Mouse (Mus musculus) heart, embryonic 10.5 days (tissue): Measurements from ENCODE around the gene Myod1. TPM values are rescaled to one million over a fixed set of nuclear protein-coding genes. Genes with fewer than 3 reads are reported as not detected.

Experiments
- DNase-seq: peaks from one replicate; pipeline ENCODE4 v3.0.0-alpha.2; 2017; ENCODE audit warnings: low spot score
- H3K27ac ChIP-seq: fragments of 300-500 bp; sonication (generic); 2 replicates; pipeline ENCODE4 v1.5.1; 2016; ENCODE audit warnings: mild to moderate bottlenecking
- H3K27me3 ChIP-seq: fragments of 300-500 bp; sonication (generic); 2 replicates; pipeline ENCODE4 v1.6.1; 2016; ENCODE audit warnings: mild to moderate bottlenecking; ENCODE audit not compliant: poor library complexity, insufficient read depth, severe bottlenecking
- H3K36me3 ChIP-seq: fragments of 300-500 bp; sonication (generic); 2 replicates; pipeline ENCODE4 v1.6.1; 2016; ENCODE audit warnings: mild to moderate bottlenecking, moderate library complexity
- H3K4me1 ChIP-seq: fragments of 300-500 bp; sonication (generic); 2 replicates; pipeline ENCODE4 v1.6.1; 2016; ENCODE audit warnings: mild to moderate bottlenecking
- H3K4me3 ChIP-seq: fragments of 300-500 bp; sonication (generic); 2 replicates; pipeline ENCODE4 v1.5.1; 2016; ENCODE audit warnings: mild to moderate bottlenecking, moderate library complexity
- H3K9me3 ChIP-seq: fragments of 300-500 bp; sonication (generic); 2 replicates; pipeline ENCODE4 v1.6.1; 2016; ENCODE audit warnings: mild to moderate bottlenecking, moderate library complexity
- WGBS: fragments of 180-500 bp; shearing (Covaris S2); methylation state at CpG from one replicate; pipeline ENCODE4 v1.1.7; 2016; 5-methylcytosine and 5-hydroxymethylcytosine counted together
- polyA plus RNA-seq: library from polyadenylated mRNA; unstranded; fragments of >200 nt; fragmentation: Nextera tagmentation; extraction: Ambion mirVana; gene quantifications from 2 replicates; pipeline ENCODE4 v1.2.1, GENCODE M21; 2016

Gene Myod1
- polyA plus RNA-seq, 1 experiment from 2014 or later, result 0.85 TPM

DNA sequence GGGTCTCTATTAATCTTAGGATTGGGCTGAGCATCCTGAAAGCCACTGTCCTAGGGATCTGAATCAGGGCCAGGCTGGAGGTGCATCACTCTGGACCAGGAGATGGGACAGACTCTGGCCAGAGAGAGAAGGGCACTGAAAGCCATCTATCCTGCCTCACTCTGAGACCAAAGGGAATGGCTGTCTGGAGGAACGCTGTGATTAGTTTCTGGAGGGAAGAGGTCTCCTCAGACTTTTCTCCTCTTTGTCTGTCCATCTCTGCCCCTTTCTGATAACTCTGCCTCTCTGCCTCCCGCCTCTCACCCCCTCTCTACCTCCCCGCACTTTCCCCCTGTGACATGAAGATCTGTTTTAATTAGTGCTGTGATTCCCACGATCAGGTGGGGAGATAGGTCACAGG is 18.7 kb downstream of the Myod1 start:
- 49% methylated on average over 4 of the region's 4 CpGs for WGBS
- H3K4me3 ChIP-seq, result no peak overlapping the region

GRCm38 (mm10) chr7:46395571-46395970 is 19.3 kb downstream of the Myod1 start:
- H3K4me3 ChIP-seq, result peak overlapping the region; percentile 65; the same call in 1 of the 2 replicates
- 43% methylated on average over 6 of the region's 6 CpGs for WGBS

More for the DNA sequence above, 18.7 kb downstream of the Myod1 start:
- DNase-seq, result no peak
- Histone ChIP-seq H3K9me3 (no peaks in the 10 kb centered on the region), H3K4me1 (peaks cover 26% of the 10 kb centered on the region), H3K27ac (no peak overlapping the region), H3K27me3 (peaks cover 79% of the 10 kb centered on the region), H3K36me3 (no peaks in the 10 kb centered on the region)

GRCm38 (mm10) chr7:46396231-46396927 is 20.1 kb downstream of the Myod1 start, which contains the start of gene Kcnc1:
Gene Kcnc1 (plus strand): TSS chr7:46396497.
- peaks cover 93% of the 10 kb centered on the region for H3K27me3 ChIP-seq
- peaks cover 26% of the 10 kb centered on the region for H3K4me1 ChIP-seq
- under 1% methylated on average over 91 of the region's 93 CpGs for WGBS
- no peaks in the 10 kb centered on the region for H3K9me3 ChIP-seq
- H3K4me3 ChIP-seq, result peak within 1 kb of the TSS; percentile 65
- peak; percentile 89 for DNase-seq
- no peaks in the 10 kb centered on the region for H3K36me3 ChIP-seq
- H3K27ac ChIP-seq, result no peak within 1 kb of the TSS; the same call in 1 of the 2 replicates

More at GRCm38 (mm10) chr7:46395571-46395970, 19.3 kb downstream of the Myod1 start:
- no peak for DNase-seq
- Histone ChIP-seq H3K4me1 (peaks cover 26% of the 10 kb centered on the region), H3K27me3 (peaks cover 85% of the 10 kb centered on the region), H3K36me3 (no peaks in the 10 kb centered on the region), H3K27ac (no peak overlapping the region), H3K9me3 (no peaks in the 10 kb centered on the region)

GRCm38 (mm10) chr7:46396928-46397731 is 20.9 kb downstream of the Myod1 start:
- H3K27ac ChIP-seq, result no peak overlapping the region
- peaks cover 90% of the 10 kb centered on the region for H3K27me3 ChIP-seq
- DNase-seq, result no peak
- no peaks in the 10 kb centered on the region for H3K9me3 ChIP-seq
- H3K4me3 ChIP-seq, result peak overlapping the region; percentile 65
- no peaks in the 10 kb centered on the region for H3K36me3 ChIP-seq
- peaks cover 26% of the 10 kb centered on the region for H3K4me1 ChIP-seq
- 1% methylated on average over 63 of the region's 64 CpGs for WGBS

DNA sequence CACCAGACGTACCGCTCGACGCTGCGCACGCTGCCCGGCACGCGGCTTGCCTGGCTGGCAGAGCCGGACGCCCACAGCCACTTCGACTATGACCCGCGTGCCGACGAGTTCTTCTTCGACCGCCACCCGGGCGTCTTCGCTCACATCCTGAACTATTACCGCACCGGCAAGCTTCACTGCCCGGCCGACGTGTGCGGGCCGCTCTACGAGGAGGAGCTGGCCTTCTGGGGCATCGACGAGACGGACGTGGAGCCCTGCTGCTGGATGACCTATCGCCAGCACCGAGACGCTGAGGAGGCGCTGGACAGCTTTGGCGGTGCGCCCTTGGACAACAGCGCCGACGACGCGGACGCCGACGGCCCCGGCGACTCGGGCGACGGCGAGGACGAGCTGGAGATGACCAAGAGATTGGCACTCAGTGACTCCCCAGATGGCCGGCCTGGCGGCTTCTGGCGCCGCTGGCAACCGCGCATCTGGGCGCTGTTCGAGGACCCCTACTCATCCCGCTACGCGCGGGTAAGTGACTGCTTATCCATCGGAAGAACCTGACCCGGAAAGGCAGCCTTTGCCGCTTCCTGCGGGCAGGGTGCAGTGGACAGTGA is 21.6 kb downstream of the Myod1 start:
- Histone ChIP-seq H3K36me3 (no peaks in the 10 kb centered on the region), H3K9me3 (no peaks in the 10 kb centered on the region), H3K27ac (no peak overlapping the region), H3K27me3 (peaks cover 93% of the 10 kb centered on the region), H3K4me3 (peak overlapping the region; percentile 65; the same call in 1 of the 2 replicates), H3K4me1 (peaks cover 26% of the 10 kb centered on the region)
- no peak for DNase-seq
- 11% methylated on average over 70 of the region's 70 CpGs for WGBS

GRCm38 (mm10) chr7:46398612-46399011 is 22.3 kb downstream of the Myod1 start:
- H3K27ac ChIP-seq, result no peak overlapping the region
- no peaks in the 10 kb centered on the region for H3K9me3 ChIP-seq
- WGBS, result 40% methylated on average over 4 of the region's 4 CpGs
- no peaks in the 10 kb centered on the region for H3K36me3 ChIP-seq
- peaks cover 29% of the 10 kb centered on the region for H3K4me1 ChIP-seq
- H3K4me3 ChIP-seq, result no peak overlapping the region
- no peak for DNase-seq
- H3K27me3 ChIP-seq, result peaks cover 94% of the 10 kb centered on the region

DNA sequence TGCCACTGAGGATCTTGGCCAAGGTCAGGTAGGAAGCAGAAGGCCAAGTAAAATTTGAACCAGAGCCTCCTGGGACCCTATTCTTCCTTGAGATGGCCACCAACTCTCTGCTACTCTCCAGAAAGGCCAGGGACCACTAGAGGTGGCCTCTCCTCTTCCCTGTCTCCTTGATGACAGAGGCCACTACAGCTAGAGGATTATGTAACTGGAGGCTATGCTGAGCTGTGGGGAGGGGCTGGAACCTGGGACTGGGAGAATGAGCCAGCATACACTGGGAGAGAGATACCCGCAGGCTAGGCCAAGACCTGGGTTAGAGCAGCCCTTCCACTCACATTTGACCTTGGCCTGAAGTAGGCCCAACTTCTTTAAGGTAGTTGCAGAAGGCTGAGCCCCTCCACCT is 23.4 kb downstream of the Myod1 start:
- Histone ChIP-seq H3K4me1 (peaks cover 30% of the 10 kb centered on the region), H3K36me3 (no peaks in the 10 kb centered on the region), H3K27ac (no peak overlapping the region), H3K27me3 (peaks cover 83% of the 10 kb centered on the region), H3K4me3 (no peak overlapping the region), H3K9me3 (no peaks in the 10 kb centered on the region)
- 71% methylated on average over 1 of the region's 1 CpGs for WGBS
- DNase-seq, result no peak

DNA sequence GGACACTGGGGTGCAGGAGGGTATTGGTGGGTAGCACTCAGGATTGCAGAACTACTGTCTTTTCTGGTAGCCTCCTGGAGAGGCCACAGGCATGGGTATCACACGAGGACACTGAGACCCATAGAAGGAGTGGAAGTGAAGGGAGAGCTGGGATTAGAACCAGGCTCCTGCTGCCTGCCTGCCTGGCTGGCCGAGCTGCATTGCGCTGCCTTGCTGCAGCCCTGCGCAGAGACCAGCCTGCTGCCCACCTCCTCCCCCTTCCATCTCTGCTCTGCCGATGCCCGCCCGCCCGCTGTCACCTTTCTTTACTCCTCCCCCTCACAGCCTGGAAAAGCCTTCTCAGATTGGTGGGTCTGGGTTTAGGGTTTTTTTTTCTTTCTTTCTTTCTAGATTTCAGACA is 24.1 kb downstream of the Myod1 start:
- Histone ChIP-seq H3K9me3 (no peaks in the 10 kb centered on the region), H3K36me3 (no peaks in the 10 kb centered on the region), H3K27ac (no peak overlapping the region), H3K4me1 (peaks cover 30% of the 10 kb centered on the region), H3K27me3 (peaks cover 77% of the 10 kb centered on the region), H3K4me3 (no peak overlapping the region)
- no peak for DNase-seq
- WGBS, result 42% methylated on average over 8 of the region's 8 CpGs

DNA sequence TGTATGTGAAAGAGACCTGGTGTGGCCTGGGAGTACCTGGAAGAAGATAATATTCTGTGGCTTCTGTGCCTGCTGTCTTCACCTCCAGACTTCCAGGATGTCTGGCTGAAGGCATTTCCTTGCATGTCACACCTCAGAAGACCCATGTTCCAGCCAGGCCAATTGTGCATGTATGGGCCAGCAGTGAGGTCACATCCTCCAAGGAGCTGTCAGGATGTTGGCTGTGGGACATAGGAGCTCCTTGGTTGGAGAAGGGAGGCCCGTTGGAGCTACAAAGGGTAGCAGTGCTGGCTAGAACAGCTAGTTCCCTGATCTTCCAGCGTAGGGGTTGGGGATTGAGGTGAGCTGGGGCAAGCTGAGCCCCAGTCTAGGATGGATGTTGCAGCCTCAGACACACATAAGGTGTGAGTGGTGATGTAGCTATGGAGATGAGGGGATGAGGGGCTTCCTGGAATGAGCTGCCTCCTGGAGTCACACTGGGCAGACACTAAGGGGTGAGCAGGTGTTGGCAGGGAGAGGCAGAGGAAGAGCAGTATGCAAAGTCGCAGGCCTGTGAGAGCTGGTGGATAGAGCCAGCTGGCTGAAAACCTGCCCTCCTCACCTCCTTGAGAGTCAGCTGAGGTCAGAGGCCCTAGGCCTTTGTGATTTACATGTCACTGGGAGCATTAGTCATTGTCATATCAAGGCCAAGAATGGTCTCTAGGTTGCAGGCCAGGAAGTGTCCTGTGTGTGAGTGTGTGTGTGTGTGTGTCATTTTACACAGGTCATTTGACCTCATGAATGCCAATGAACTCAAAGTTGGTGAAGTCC is 25.3 kb downstream of the Myod1 start:
- WGBS, result 68% methylated on average over 3 of the region's 3 CpGs
- no peaks in the 10 kb centered on the region for H3K36me3 ChIP-seq
- peaks cover 20% of the 10 kb centered on the region for H3K4me1 ChIP-seq
- H3K9me3 ChIP-seq, result no peaks in the 10 kb centered on the region
- no peak for DNase-seq
- H3K27me3 ChIP-seq, result peaks cover 77% of the 10 kb centered on the region
- H3K4me3 ChIP-seq, result no peak overlapping the region
- no peak overlapping the region for H3K27ac ChIP-seq

- H3K27me3 ChIP-seq, result peaks cover 74% of the 10 kb centered on the region
- H3K36me3 ChIP-seq, result no peaks in the 10 kb centered on the region
- no peak overlapping the region for H3K27ac ChIP-seq
- H3K4me3 ChIP-seq, result no peak overlapping the region
- no peak for DNase-seq
- no peaks in the 10 kb centered on the region for H3K9me3 ChIP-seq
- 79% methylated on average over 15 of the region's 15 CpGs for WGBS
- peaks cover 4% of the 10 kb centered on the region; the same call in 1 of the 2 replicates for H3K4me1 ChIP-seq
These were observed 27.6 kb downstream of the Myod1 start for GRCm38 (mm10) chr7:46403616-46404485.

DNA sequence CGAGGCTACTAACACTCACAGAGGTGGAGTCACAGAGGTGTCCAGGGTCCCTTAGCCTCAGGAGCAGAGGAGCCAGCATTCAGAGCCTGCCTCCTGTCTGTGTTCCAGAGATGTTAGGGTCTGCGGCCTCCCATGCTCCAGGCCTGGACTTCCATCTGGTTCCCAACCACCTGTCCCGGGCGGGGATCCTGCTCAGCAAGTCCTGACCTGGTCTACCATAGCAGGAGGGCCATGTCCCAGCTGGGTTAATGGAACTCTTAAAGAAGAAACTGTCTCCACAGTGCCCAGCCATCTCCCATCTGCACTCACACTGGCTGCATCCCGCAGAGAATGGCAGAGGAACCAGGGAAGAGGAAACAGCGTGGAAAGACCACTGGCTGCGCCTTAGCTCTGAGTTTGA is 28.5 kb downstream of the Myod1 start:
- H3K36me3 ChIP-seq, result no peaks in the 10 kb centered on the region
- H3K4me3 ChIP-seq, result no peak overlapping the region
- H3K27me3 ChIP-seq, result peaks cover 73% of the 10 kb centered on the region
- DNase-seq, result no peak
- H3K4me1 ChIP-seq, result peaks cover 4% of the 10 kb centered on the region; the same call in 1 of the 2 replicates
- no peak overlapping the region for H3K27ac ChIP-seq
- H3K9me3 ChIP-seq, result no peaks in the 10 kb centered on the region
- 80% methylated on average over 7 of the region's 7 CpGs for WGBS
